Mouse (Mus musculus): ENCODE measurements at regions not wholly inside any gene's neighbourhood (a gene's known extent, or its start where the extent isn't known, plus 50 kb on each side); places are given as distances from the start of the nearest gene placed in this dataset.

DNA sequence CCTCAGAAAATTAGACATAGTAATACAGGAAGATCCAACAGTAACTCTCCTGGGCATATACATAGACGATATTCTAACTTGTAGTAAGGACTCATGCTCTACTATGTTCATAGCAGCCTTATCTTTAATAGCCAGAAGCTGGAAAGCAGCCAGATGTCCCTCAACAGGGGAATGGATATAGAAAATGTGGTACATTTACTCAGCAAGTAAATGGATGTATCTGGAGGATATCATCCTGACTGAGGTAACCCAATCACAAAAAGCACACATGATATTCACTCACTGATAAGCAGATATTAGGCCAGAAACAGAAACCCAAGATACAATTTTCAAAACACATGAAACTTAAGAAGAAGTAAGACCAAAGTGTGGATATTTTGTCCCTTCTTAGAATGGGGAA is 639.8 kb downstream of the Nebl start:
- no peak for TF ChIP-seq CTCF (IDR thresholded peaks at IDR 0.05; ENCODE audit: insufficient read depth, low read depth, low read length)
- TF ChIP-seq POLR2A (IDR thresholded peaks at IDR 0.05; ENCODE audit: insufficient read depth, low read depth, low read length), result no peak
